Mouse (Mus musculus): ENCODE results near the gene Phkg2.

DNA sequence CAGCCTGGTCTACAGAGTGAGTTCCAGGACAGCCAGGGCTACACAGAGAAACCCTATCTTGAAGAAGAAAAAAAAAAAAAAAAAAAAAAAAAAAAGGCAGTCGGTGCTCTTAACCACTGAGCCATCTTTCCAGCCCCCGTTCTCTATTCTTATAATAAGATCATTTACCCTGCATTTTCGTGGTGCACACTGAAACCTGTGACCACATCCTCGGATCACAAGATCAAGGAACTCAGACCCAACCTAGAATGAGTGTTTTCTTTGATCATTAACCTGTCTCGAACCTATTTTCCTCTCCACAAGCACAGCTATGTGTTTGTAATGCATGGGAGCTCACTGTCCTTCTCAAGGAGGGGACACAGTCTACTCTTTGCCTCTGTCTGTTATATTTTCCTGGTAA, 55.5 kb downstream of the Phkg2 start:
- TF ChIP-seq CTCF (IDR thresholded peaks at IDR 0.05; ENCODE audit: control insufficient read depth, insufficient read depth, insufficient replicate concordance, low read depth, low read length) (no peak), POLR2A (IDR thresholded peaks at IDR 0.05; ENCODE audit: control insufficient read depth, low read depth, low read length) (no peak)

Data from testis, adult 2 months (tissue).